Mouse (Mus musculus) embryo, embryonic 11.5 days (tissue): ENCODE data around the gene Kank3.

Source experiments
- DNase-seq: peaks from one replicate; pipeline ENCODE4 v3.0.0-alpha.2; 2012; ENCODE audit warnings: low read depth, low spot score

Kank3 gene

GRCm38 (mm10) chr17:33851331-33851730, 41.0 kb downstream of the Kank3 start:
- no peak for DNase-seq

- DNase-seq, result no peak
Observed at GRCm38 (mm10) chr17:33857816-33858215, 47.5 kb downstream of the Kank3 start.

- DNase-seq, result peak; percentile 22
Observed at GRCm38 (mm10) chr17:33865330-33866030, 55.2 kb downstream of the Kank3 start.
